Mouse (Mus musculus) olfactory bulb, adult 2 months (tissue): ENCODE results near the gene Hist1h3a. TPM values are rescaled to one million over a fixed set of nuclear protein-coding genes. Genes with fewer than 3 reads are reported as not detected.
"Not testable (repeated sequence)": the region's sequence is repeated elsewhere in the genome, so short reads cannot be mapped to it uniquely, and the experiment has no call there.

ENCODE experiments used
- H3K27ac ChIP-seq: fragments of 200-500 bp; 2 replicates; pipeline ENCODE4 v1.5.1; 2012; ENCODE audit warnings: low read depth, low read length; ENCODE audit not compliant: insufficient read depth
- H3K4me1 ChIP-seq: fragments of 200-500 bp; 2 replicates; pipeline ENCODE4 v1.6.1; 2012; ENCODE audit warnings: low read length; ENCODE audit not compliant: control insufficient read depth, insufficient read depth
- H3K4me3 ChIP-seq: fragments of 200-500 bp; 2 replicates; pipeline ENCODE4 v1.5.1; 2012; ENCODE audit warnings: mild to moderate bottlenecking, low read depth, low read length, moderate library complexity; ENCODE audit not compliant: insufficient read depth
- CTCF ChIP-seq: fragments of 200-500 bp; IDR thresholded peaks from 2 replicates; pipeline ENCODE4 v1.5.1; 2012; ENCODE audit warnings: low read depth, mild to moderate bottlenecking, low read length, moderate library complexity; ENCODE audit not compliant: insufficient read depth
- POLR2A ChIP-seq: fragments of 200-500 bp; IDR thresholded peaks from 2 replicates; pipeline ENCODE4 v1.6.1; 2012; ENCODE audit warnings: mild to moderate bottlenecking, low read depth, low read length, moderate library complexity; ENCODE audit not compliant: insufficient read depth
- WGBS: fragments of 180-500 bp; shearing (Covaris S2); methylation state at CpG from one replicate; pipeline ENCODE4 v1.1.7; 2018; 5-methylcytosine and 5-hydroxymethylcytosine counted together
- polyA plus RNA-seq: library from polyadenylated mRNA; stranded (reverse); fragments of >200 nt; gene quantifications from 2 replicates; pipeline ENCODE4 v1.2.4, GENCODE M21; 2012; ENCODE audit warnings: low replicate concordance; ENCODE audit not compliant: missing spikeins, insufficient read depth, insufficient read length

The Hist1h3a gene
- polyA plus RNA-seq, 1 experiment, result not detected

GRCm38 (mm10) chr13:23752742-23753172 lies 9.4 kb downstream of the Hist1h3a start:
- TF ChIP-seq POLR2A, result no peak
- no peak for TF ChIP-seq CTCF
- no peak overlapping the region for H3K27ac ChIP-seq
- H3K4me1 ChIP-seq, result peaks cover 5% of the 10 kb centered on the region; the same call in 1 of the 2 replicates
- WGBS, result 14% methylated on average over 6 of the region's 6 CpGs
- H3K4me3 ChIP-seq, result no peak overlapping the region

- Histone ChIP-seq H3K4me3 (peak within 1 kb of the TSS; percentile 73), H3K27ac (peak within 1 kb of the TSS; percentile 94)
- not testable (repeated sequence) for H3K4me1 ChIP-seq
- 2% methylated on average over 19 of the region's 47 CpGs for WGBS
These were observed 10.0 kb downstream of the Hist1h3a start, which contains the start of gene Hist1h3b for GRCm38 (mm10) chr13:23752067-23752741. Hist1h3b (plus strand) TSS chr13:23752267.

- Histone ChIP-seq H3K4me1 (peaks cover 7% of the 10 kb centered on the region), H3K4me3 (peak overlapping the region; percentile 73), H3K27ac (peak overlapping the region; percentile 82; the same call in 1 of the 2 replicates)
- no peak for TF ChIP-seq CTCF
- no peak for TF ChIP-seq POLR2A
- WGBS, result under 1% methylated on average over 11 of the region's 11 CpGs
These were observed 10.7 kb downstream of the Hist1h3a start for GRCm38 (mm10) chr13:23751478-23751956.

- Histone ChIP-seq H3K4me3 (peak within 1 kb of the TSS; percentile 73), H3K27ac (peak within 1 kb of the TSS; percentile 94)
- H3K4me1 ChIP-seq, result not testable (repeated sequence)
- under 1% methylated on average over 31 of the region's 47 CpGs for WGBS
These were observed 11.2 kb downstream of the Hist1h3a start, which contains the start of gene Hist1h2ab for GRCm38 (mm10) chr13:23750839-23751477. Hist1h2ab (plus strand) TSS chr13:23751126.

- H3K27ac ChIP-seq, result no peak overlapping the region
- WGBS, result 92% methylated on average over 5 of the region's 5 CpGs
- TF ChIP-seq CTCF (no peak), POLR2A (no peak)
These were observed 12.5 kb downstream of the Hist1h3a start for GRCm38 (mm10) chr13:23749563-23750121.

GRCm38 (mm10) chr13:23747892-23748288 lies 14.3 kb downstream of the Hist1h3a start:
- 8% methylated on average over 4 of the region's 4 CpGs for WGBS
- TF ChIP-seq POLR2A (no peak), CTCF (no peak)

More at GRCm38 (mm10) chr13:23749563-23750121, 12.5 kb downstream of the Hist1h3a start:
- H3K4me3 ChIP-seq, result no peak overlapping the region
- peaks cover 14% of the 10 kb centered on the region for H3K4me1 ChIP-seq

GRCm38 (mm10) chr13:23747081-23747891 lies 14.9 kb downstream of the Hist1h3a start:
- peak overlapping the region; percentile 95 for H3K27ac ChIP-seq
- WGBS, result 3% methylated on average over 13 of the region's 13 CpGs
- no peak for TF ChIP-seq CTCF
- no peak for TF ChIP-seq POLR2A
- peaks cover 11% of the 10 kb centered on the region for H3K4me1 ChIP-seq
- peak overlapping the region; percentile 47 for H3K4me3 ChIP-seq

More at GRCm38 (mm10) chr13:23747892-23748288, 14.3 kb downstream of the Hist1h3a start:
- H3K4me3 ChIP-seq, result no peak overlapping the region
- peaks cover 14% of the 10 kb centered on the region for H3K4me1 ChIP-seq
- H3K27ac ChIP-seq, result no peak overlapping the region

- Histone ChIP-seq H3K27ac (peak within 1 kb of the TSS; percentile 99), H3K4me3 (peak within 1 kb of the TSS; percentile 73)
- not testable (repeated sequence) for H3K4me1 ChIP-seq
- WGBS, result under 1% methylated on average over 42 of the region's 58 CpGs
These were observed 15.7 kb downstream of the Hist1h3a start, which contains the start of gene Hist1h2bb for GRCm38 (mm10) chr13:23746201-23747080. Hist1h2bb (plus strand) TSS chr13:23746734.
